Mouse (Mus musculus) kidney, embryonic 16.5 days (tissue): ENCODE measurements around the gene Crygd. TPM values are rescaled to one million over a fixed set of nuclear protein-coding genes. Genes with fewer than 3 reads are reported as not detected.

ENCODE experiments used
- ATAC-seq: fragments of 200-750 bp; cut with Nextera tagmentation; 2 replicates; pipeline ENCODE4 v1.8.0; 2017; ENCODE audit warnings: moderate TSS enrichment; ENCODE audit not compliant: low FRiP score, low TSS enrichment
- H3K27ac ChIP-seq: fragments of 300-500 bp; sonication (generic); 2 replicates; pipeline ENCODE4 v1.5.1; 2014; ENCODE audit warnings: low read length
- H3K27me3 ChIP-seq: fragments of 300-500 bp; sonication (generic); 2 replicates; pipeline ENCODE4 v1.6.1; 2014; ENCODE audit warnings: low read length, control low read depth, mixed read lengths; ENCODE audit not compliant: insufficient read depth
- H3K36me3 ChIP-seq: fragments of 300-500 bp; sonication (generic); 2 replicates; pipeline ENCODE4 v1.6.1; 2014; ENCODE audit warnings: low read length, control low read depth, mixed read lengths; ENCODE audit not compliant: insufficient read depth
- H3K4me1 ChIP-seq: fragments of 300-500 bp; sonication (generic); 2 replicates; pipeline ENCODE4 v1.6.1; 2014; ENCODE audit warnings: low read length, control low read depth, mixed read lengths; ENCODE audit not compliant: insufficient read depth
- H3K4me2 ChIP-seq: fragments of 300-500 bp; sonication (generic); replicated peaks from 2 replicates; pipeline ENCODE4 v1.6.1; 2014; ENCODE audit warnings: low read depth, low read length
- H3K4me3 ChIP-seq: fragments of 300-500 bp; sonication (generic); 2 replicates; pipeline ENCODE4 v1.5.1; 2014; ENCODE audit warnings: mild to moderate bottlenecking, low read length
- H3K9ac ChIP-seq: fragments of 300-500 bp; sonication (generic); replicated peaks from 2 replicates; pipeline ENCODE4 v1.6.1; 2014; ENCODE audit warnings: low read length
- H3K9me3 ChIP-seq: fragments of 300-500 bp; sonication (generic); 2 replicates; pipeline ENCODE4 v1.6.1; 2016; ENCODE audit warnings: low read length, control low read depth
- WGBS: fragments of 180-500 bp; shearing (Covaris S2); extraction: QIAGEN DNeasy Blood & Tissue Kit; methylation state at CpG from one replicate; pipeline ENCODE4 v1.1.7; 2014; 5-methylcytosine and 5-hydroxymethylcytosine counted together
- polyA plus RNA-seq: library from polyadenylated mRNA; unstranded; fragments of >200 nt; fragmentation: Nextera tagmentation; extraction: Ambion mirVana; gene quantifications from 2 replicates; pipeline ENCODE4 v1.2.1, GENCODE M21; 2015

The Crygd gene
- not detected in 2 replicates for polyA plus RNA-seq

DNA sequence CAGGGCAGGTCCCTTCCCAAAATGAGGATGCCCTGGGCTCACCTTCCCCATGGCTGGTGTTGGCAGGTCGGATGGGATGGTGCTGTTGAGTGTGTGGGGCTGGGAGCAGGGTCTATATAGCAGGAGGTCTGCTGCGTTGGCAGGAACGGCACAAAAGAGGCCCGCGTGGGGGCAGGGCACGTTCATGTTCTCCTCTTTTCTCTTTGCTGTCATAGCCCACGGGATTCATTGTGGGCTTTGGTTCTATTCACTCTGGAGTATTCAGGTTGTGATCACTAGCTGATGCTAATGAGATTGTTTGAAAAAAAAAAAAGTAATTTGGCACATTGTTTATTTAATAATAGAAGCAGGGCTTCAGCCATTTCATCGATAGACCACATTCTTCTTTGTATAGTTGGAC is at the start of gene Crygd:
Gene Crygd, minus strand, starts transcription at position 101 of the 400 bp plus-strand sequence.
- Histone ChIP-seq H3K4me3 (no peak within 1 kb of the TSS), H3K4me1 (no peaks in the 10 kb centered on the region), H3K27me3 (no peaks in the 10 kb centered on the region), H3K4me2 (no peak within 1 kb of the TSS), H3K36me3 (no peaks in the 10 kb centered on the region), H3K27ac (no peak within 1 kb of the TSS), H3K9me3 (no peaks in the 10 kb centered on the region), H3K9ac (no peak within 1 kb of the TSS)
- 92% methylated on average over 8 of the region's 8 CpGs for WGBS
- no peak for ATAC-seq

DNA sequence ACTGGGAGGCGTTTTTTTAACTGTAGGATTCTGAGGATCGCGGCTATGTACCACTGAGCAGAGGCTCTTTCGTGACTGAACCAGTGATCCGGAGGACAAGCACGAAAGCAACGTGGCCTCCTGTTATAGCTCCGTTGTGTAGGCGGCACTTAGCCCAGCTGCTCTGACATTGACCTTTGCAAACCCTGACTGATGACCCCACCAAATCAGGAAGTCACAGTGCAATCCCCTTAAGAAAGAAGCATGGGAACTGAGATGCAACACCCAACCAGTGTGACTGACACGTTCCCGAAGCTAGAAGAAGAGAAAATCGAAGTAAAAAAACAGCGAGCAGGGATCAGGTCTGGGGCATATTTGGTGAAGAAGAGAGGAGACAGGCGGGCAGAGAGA is 49.5 kb upstream of the Crygd start:
- 0 out of 2 replicates have a peak overlapping the region, but pooled peaks have one; percentile 25 for H3K9ac ChIP-seq
- WGBS: 24% methylated on average over 14 of the region's 14 CpGs

GRCm38 (mm10) chr1:65112031-65112806 is 49.0 kb upstream of the Crygd start:
- peak overlapping the region; percentile 25 for H3K4me3 ChIP-seq
- 0 out of 2 replicates have a peak overlapping the region, but pooled peaks have one; percentile 25 for H3K9ac ChIP-seq
- ATAC-seq: peak; percentile 74; the same call in 1 of the 2 replicates
- 5% methylated on average over 8 of the region's 8 CpGs for WGBS
- peak overlapping the region; percentile 48 for H3K4me2 ChIP-seq
- H3K27me3 ChIP-seq: no peaks in the 10 kb centered on the region
- peak overlapping the region; percentile 79 for H3K27ac ChIP-seq
- peaks cover 9% of the 10 kb centered on the region for H3K4me1 ChIP-seq
- no peaks in the 10 kb centered on the region for H3K9me3 ChIP-seq
- no peaks in the 10 kb centered on the region for H3K36me3 ChIP-seq

More for the DNA sequence above, 49.5 kb upstream of the Crygd start:
- H3K36me3 ChIP-seq: no peaks in the 10 kb centered on the region
- peak; percentile 61 for ATAC-seq
- H3K4me2 ChIP-seq: peak overlapping the region; percentile 48
- peak overlapping the region; percentile 79 for H3K27ac ChIP-seq
- peaks cover 9% of the 10 kb centered on the region for H3K4me1 ChIP-seq
- no peaks in the 10 kb centered on the region for H3K9me3 ChIP-seq
- peak overlapping the region; percentile 25; the same call in 1 of the 2 replicates for H3K4me3 ChIP-seq
- H3K27me3 ChIP-seq: no peaks in the 10 kb centered on the region

DNA sequence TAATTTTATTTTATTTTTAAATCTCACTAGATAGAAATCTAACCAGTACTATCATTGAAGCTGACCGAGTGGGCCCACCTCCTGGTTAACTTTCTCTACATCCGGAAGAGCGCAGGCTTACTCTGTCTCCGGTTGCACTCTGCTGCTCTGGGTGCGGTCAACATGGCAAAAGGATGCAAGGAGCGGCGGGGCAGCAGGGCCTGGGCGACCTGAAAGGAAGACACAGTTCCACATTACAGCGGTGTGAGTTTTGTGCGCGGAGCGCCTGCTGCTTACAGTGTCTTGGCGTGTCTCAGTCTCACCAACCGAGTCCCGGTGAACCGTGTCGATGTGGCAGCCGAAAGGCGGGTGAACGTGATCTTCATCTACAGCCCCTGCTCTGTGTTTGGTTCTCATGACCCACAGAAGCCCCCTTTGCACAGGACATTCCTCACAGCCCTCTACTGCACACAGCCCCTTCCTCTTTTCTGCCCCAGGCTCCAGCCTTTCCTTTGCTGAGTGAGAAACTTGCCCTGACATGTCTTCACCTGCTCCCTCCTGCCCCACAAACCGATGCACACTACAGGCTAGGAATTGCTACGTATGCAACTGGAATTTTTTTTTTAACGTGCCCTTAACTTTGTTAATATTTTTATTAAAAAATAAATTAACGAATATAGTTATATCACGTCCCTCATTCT is 46.6 kb upstream of the Crygd start:
- Histone ChIP-seq H3K27ac (no peak overlapping the region), H3K36me3 (no peaks in the 10 kb centered on the region), H3K4me3 (no peak overlapping the region), H3K9me3 (no peaks in the 10 kb centered on the region), H3K27me3 (no peaks in the 10 kb centered on the region), H3K4me2 (0 out of 2 replicates have a peak overlapping the region, but pooled peaks have one; percentile 15), H3K4me1 (peaks cover 9% of the 10 kb centered on the region), H3K9ac (no peak overlapping the region; the same call in 1 of the 2 replicates)
- 0 out of 2 replicates have a peak, but pooled peaks have one; percentile 25 for ATAC-seq
- WGBS: 63% methylated on average over 25 of the region's 25 CpGs

DNA sequence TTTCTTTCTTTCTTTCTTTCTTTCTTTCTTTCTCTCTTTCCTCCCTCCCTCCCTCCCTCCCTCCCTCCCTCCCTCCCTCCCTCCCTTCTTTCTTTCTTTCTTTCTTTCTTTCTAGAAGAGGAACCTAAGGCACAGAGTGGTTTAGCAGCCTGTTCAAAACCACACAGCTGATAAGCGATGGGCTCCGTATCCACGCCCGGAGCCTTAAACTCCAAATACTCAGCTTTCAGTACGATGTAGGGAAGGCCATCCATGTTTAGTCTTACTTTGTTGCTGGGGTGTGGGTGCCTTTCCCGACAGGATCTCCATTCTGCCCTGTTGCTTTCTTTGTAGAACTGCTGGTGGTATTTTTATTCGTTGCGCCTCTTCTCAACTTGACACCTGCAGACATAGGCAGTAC is 45.9 kb upstream of the Crygd start:
- WGBS: 87% methylated on average over 8 of the region's 8 CpGs
- peaks cover 9% of the 10 kb centered on the region for H3K4me1 ChIP-seq
- no peak overlapping the region for H3K4me2 ChIP-seq
- H3K9ac ChIP-seq: no peak overlapping the region
- H3K27ac ChIP-seq: no peak overlapping the region
- no peaks in the 10 kb centered on the region for H3K9me3 ChIP-seq
- no peak for ATAC-seq
- H3K36me3 ChIP-seq: no peaks in the 10 kb centered on the region
- no peak overlapping the region for H3K4me3 ChIP-seq
- H3K27me3 ChIP-seq: no peaks in the 10 kb centered on the region

- no peak overlapping the region for H3K27ac ChIP-seq
- no peak for ATAC-seq
- H3K9ac ChIP-seq: no peak overlapping the region
- 93% methylated on average over 10 of the region's 10 CpGs for WGBS
- no peaks in the 10 kb centered on the region for H3K36me3 ChIP-seq
- H3K9me3 ChIP-seq: no peaks in the 10 kb centered on the region
- H3K4me3 ChIP-seq: no peak overlapping the region
- H3K4me2 ChIP-seq: no peak overlapping the region
- H3K4me1 ChIP-seq: peaks cover 5% of the 10 kb centered on the region; the same call in 1 of the 2 replicates
- H3K27me3 ChIP-seq: no peaks in the 10 kb centered on the region
Measured at GRCm38 (mm10) chr1:65107654-65108279, 44.5 kb upstream of the Crygd start.

- Histone ChIP-seq H3K27ac (no peak within 1 kb of the TSS), H3K9ac (no peak within 1 kb of the TSS), H3K27me3 (no peaks in the 10 kb centered on the region), H3K9me3 (no peaks in the 10 kb centered on the region), H3K4me2 (no peak within 1 kb of the TSS), H3K4me1 (no peaks in the 10 kb centered on the region), H3K36me3 (no peaks in the 10 kb centered on the region), H3K4me3 (no peak within 1 kb of the TSS)
- no peak for ATAC-seq
- WGBS: 90% methylated on average over 11 of the region's 11 CpGs
Measured at GRCm38 (mm10) chr1:65103273-65103672, 40.0 kb upstream of the Crygd start, which contains the start of gene Cryga. Gene Cryga (minus strand): TSS chr1:65103373.

- Histone ChIP-seq H3K4me2 (no peak overlapping the region), H3K27ac (no peak overlapping the region), H3K9ac (no peak overlapping the region), H3K27me3 (no peaks in the 10 kb centered on the region), H3K4me3 (no peak overlapping the region), H3K4me1 (no peaks in the 10 kb centered on the region), H3K36me3 (no peaks in the 10 kb centered on the region), H3K9me3 (no peaks in the 10 kb centered on the region)
- no peak for ATAC-seq
- whole genome bisulfite sequencing: 88% methylated on average over 3 of the region's 3 CpGs
Measured at GRCm38 (mm10) chr1:65096953-65097352, 33.7 kb upstream of the Crygd start.

- Histone ChIP-seq H3K27ac (no peak overlapping the region), H3K4me3 (no peak overlapping the region), H3K4me2 (no peak overlapping the region), H3K36me3 (no peaks in the 10 kb centered on the region), H3K4me1 (no peaks in the 10 kb centered on the region), H3K9ac (no peak overlapping the region), H3K27me3 (no peaks in the 10 kb centered on the region), H3K9me3 (no peaks in the 10 kb centered on the region)
- ATAC-seq: no peak
- 88% methylated on average over 3 of the region's 3 CpGs for WGBS
Measured at GRCm38 (mm10) chr1:65091566-65091965, 28.3 kb upstream of the Crygd start.
